Mouse (Mus musculus) lung, embryonic 14.5 days (tissue): ENCODE results near the gene Zscan29. TPM values are rescaled to one million over a fixed set of nuclear protein-coding genes. Genes with fewer than 3 reads are reported as not detected.
A peak's percentile ranks its signal among the peaks of the same experiment; 100 is the strongest.

Source experiments
- ATAC-seq: fragments of 200-750 bp; cut with Nextera tagmentation; 2 replicates; pipeline ENCODE4 v1.8.0; 2017; ENCODE audit warnings: mild to moderate bottlenecking, moderate TSS enrichment, moderate library complexity; ENCODE audit not compliant: insufficient read depth
- DNase-seq: peaks from one replicate; pipeline ENCODE4 v3.0.0-alpha.2; 2015
- H3K27ac ChIP-seq: fragments of 300-500 bp; sonication (generic); 2 replicates; pipeline ENCODE4 v1.5.1; 2014; ENCODE audit warnings: low read depth, mild to moderate bottlenecking, moderate library complexity
- H3K27me3 ChIP-seq: fragments of 300-500 bp; sonication (generic); 2 replicates; pipeline ENCODE4 v1.6.1; 2014; ENCODE audit warnings: low read length, control low read depth; ENCODE audit not compliant: insufficient read depth
- H3K36me3 ChIP-seq: fragments of 300-500 bp; sonication (generic); 2 replicates; pipeline ENCODE4 v1.6.1; 2014; ENCODE audit warnings: control low read depth; ENCODE audit not compliant: insufficient read depth
- H3K4me1 ChIP-seq: fragments of 300-500 bp; sonication (generic); 2 replicates; pipeline ENCODE4 v1.6.1; 2014; ENCODE audit warnings: antibody characterized with exemption, control low read depth; ENCODE audit not compliant: insufficient read depth
- H3K4me2 ChIP-seq: fragments of 300-500 bp; sonication (generic); 2 replicates; pipeline ENCODE4 v1.6.1; 2014; ENCODE audit warnings: mild to moderate bottlenecking
- H3K4me3 ChIP-seq: fragments of 300-500 bp; sonication (generic); 2 replicates; pipeline ENCODE4 v1.5.1; 2014; ENCODE audit warnings: low read depth, low read length
- H3K9ac ChIP-seq: fragments of 300-500 bp; sonication (generic); 2 replicates; pipeline ENCODE4 v1.6.1; 2014
- H3K9me3 ChIP-seq: fragments of 300-500 bp; sonication (generic); 2 replicates; pipeline ENCODE4 v1.6.1; 2016; ENCODE audit warnings: low read depth, low read length, control low read depth
- CTCF ChIP-seq: IDR thresholded peaks from 2 replicates; pipeline ENCODE4 v1.5.1; 2016; ENCODE audit warnings: antibody characterized with exemption, low read depth
- WGBS: fragments of 180-500 bp; shearing (Covaris S2); extraction: QIAGEN DNeasy Blood & Tissue Kit; methylation state at CpG from one replicate; pipeline ENCODE4 v1.1.7; 2014; 5-methylcytosine and 5-hydroxymethylcytosine counted together
- polyA plus RNA-seq: library from polyadenylated mRNA; unstranded; fragments of >200 nt; fragmentation: Nextera tagmentation; extraction: Ambion mirVana; gene quantifications from 2 replicates; pipeline ENCODE4 v1.2.1, GENCODE M21; 2014

Gene Zscan29
- polyA plus RNA-seq, 1 experiment from 2014 or later: 10.8 TPM

- Histone ChIP-seq H3K9ac (no peak overlapping the region), H3K27me3 (no peaks in the 10 kb centered on the region), H3K4me1 (no peaks in the 10 kb centered on the region), H3K4me3 (no peak overlapping the region), H3K27ac (no peak overlapping the region), H3K9me3 (no peaks in the 10 kb centered on the region), H3K36me3 (peaks cover 94% of the 10 kb centered on the region), H3K4me2 (no peak overlapping the region)
- DNase-seq (no peak), ATAC-seq (no peak)
- 74% methylated on average over 1 of the region's 1 CpGs for WGBS
- peak; percentile 37; the same call in 1 of the 2 replicates for TF ChIP-seq CTCF
These were observed 17.6 kb upstream of the Zscan29 start for GRCm38 (mm10) chr2:121188530-121188929.

- ATAC-seq (no peak), DNase-seq (no peak)
- Histone ChIP-seq H3K9me3 (no peaks in the 10 kb centered on the region), H3K9ac (no peak overlapping the region), H3K4me3 (no peak overlapping the region), H3K36me3 (peaks cover 73% of the 10 kb centered on the region), H3K27ac (no peak overlapping the region), H3K27me3 (no peaks in the 10 kb centered on the region), H3K4me2 (no peak overlapping the region), H3K4me1 (no peaks in the 10 kb centered on the region)
- WGBS: 94% methylated on average over 7 of the region's 7 CpGs
- no peak for TF ChIP-seq CTCF
These were observed 13.2 kb upstream of the Zscan29 start for GRCm38 (mm10) chr2:121184142-121184541.

- 85% methylated on average over 5 of the region's 5 CpGs for WGBS
- ATAC-seq: no peak
- peaks cover 72% of the 10 kb centered on the region for H3K36me3 ChIP-seq
These were observed 12.5 kb upstream of the Zscan29 start for GRCm38 (mm10) chr2:121183431-121183830.

GRCm38 (mm10) chr2:121178828-121179479 lies 8.0 kb upstream of the Zscan29 start:
- 92% methylated on average over 3 of the region's 3 CpGs for WGBS
- H3K4me2 ChIP-seq: no peak overlapping the region
- TF ChIP-seq CTCF: no peak
- ATAC-seq (no peak), DNase-seq (no peak)
- H3K27ac ChIP-seq: no peak overlapping the region
- H3K27me3 ChIP-seq: no peaks in the 10 kb centered on the region
- H3K9me3 ChIP-seq: no peaks in the 10 kb centered on the region
- peaks cover 69% of the 10 kb centered on the region for H3K36me3 ChIP-seq
- no peak overlapping the region for H3K4me3 ChIP-seq
- H3K9ac ChIP-seq: no peak overlapping the region
- H3K4me1 ChIP-seq: no peaks in the 10 kb centered on the region

More at GRCm38 (mm10) chr2:121183431-121183830, 12.5 kb upstream of the Zscan29 start:
- no peaks in the 10 kb centered on the region for H3K27me3 ChIP-seq
- TF ChIP-seq CTCF: no peak
- H3K9me3 ChIP-seq: no peaks in the 10 kb centered on the region
- H3K4me1 ChIP-seq: no peaks in the 10 kb centered on the region
- no peak overlapping the region for H3K27ac ChIP-seq
- H3K9ac ChIP-seq: no peak overlapping the region
- peak; percentile 46 for DNase-seq
- H3K4me2 ChIP-seq: no peak overlapping the region
- no peak overlapping the region for H3K4me3 ChIP-seq

- no peaks in the 10 kb centered on the region for H3K9me3 ChIP-seq
- H3K27me3 ChIP-seq: no peaks in the 10 kb centered on the region
- peak; percentile 51 for ATAC-seq
- H3K4me3 ChIP-seq: peak within 1 kb of the TSS; percentile 82
- H3K27ac ChIP-seq: peak within 1 kb of the TSS; percentile 87
- peak; percentile 62 for DNase-seq
- H3K4me1 ChIP-seq: peaks cover 7% of the 10 kb centered on the region
- H3K9ac ChIP-seq: peak within 1 kb of the TSS; percentile 83
- H3K4me2 ChIP-seq: peak within 1 kb of the TSS; percentile 75
- TF ChIP-seq CTCF: no peak
- peaks cover 29% of the 10 kb centered on the region for H3K36me3 ChIP-seq
- WGBS: under 1% methylated on average over 38 of the region's 38 CpGs
These were observed 399 bp downstream of the Zscan29 start, which contains the start of gene Tubgcp4 for GRCm38 (mm10) chr2:121170481-121170971. Gene Tubgcp4, plus strand, starts transcription at chr2:121170654.

GRCm38 (mm10) chr2:121169902-121170301 lies 1.0 kb downstream of the Zscan29 start:
- peaks cover 23% of the 10 kb centered on the region for H3K36me3 ChIP-seq
- H3K4me2 ChIP-seq: peak overlapping the region; percentile 75
- H3K4me1 ChIP-seq: peaks cover 7% of the 10 kb centered on the region
- 1% methylated on average over 9 of the region's 9 CpGs for WGBS
- no peak overlapping the region for H3K27ac ChIP-seq
- DNase-seq (peak; percentile 51), ATAC-seq (no peak)
- no peaks in the 10 kb centered on the region for H3K9me3 ChIP-seq
- peak overlapping the region; percentile 82 for H3K4me3 ChIP-seq
- H3K27me3 ChIP-seq: no peaks in the 10 kb centered on the region
- H3K9ac ChIP-seq: peak overlapping the region; percentile 83
- TF ChIP-seq CTCF: no peak

DNA sequence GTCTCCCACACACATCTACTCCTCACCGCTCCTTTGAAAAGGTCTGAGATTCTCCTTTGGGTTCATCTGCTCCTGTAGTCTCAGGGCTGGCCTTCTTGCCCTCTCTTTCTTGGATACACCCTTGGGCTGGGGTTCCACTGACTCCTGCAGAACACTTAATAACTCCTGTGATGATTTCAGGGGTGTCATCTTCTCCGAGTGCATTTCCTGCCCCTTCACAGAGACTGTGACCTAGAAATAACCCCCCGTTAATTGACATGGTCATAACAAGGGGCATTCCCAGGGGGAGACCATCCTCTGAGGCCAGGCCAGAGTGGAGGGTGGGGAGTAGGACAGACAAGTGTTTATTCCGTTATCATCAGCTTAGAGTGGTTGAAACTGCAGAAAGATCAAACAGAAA lies 1.8 kb downstream of the Zscan29 start:
- Histone ChIP-seq H3K9me3 (no peaks in the 10 kb centered on the region), H3K27me3 (no peaks in the 10 kb centered on the region), H3K36me3 (peaks cover 21% of the 10 kb centered on the region), H3K4me2 (peak overlapping the region; percentile 75), H3K4me3 (peak overlapping the region; percentile 82), H3K4me1 (peaks cover 7% of the 10 kb centered on the region), H3K9ac (peak overlapping the region; percentile 83), H3K27ac (no peak overlapping the region)
- no peak for TF ChIP-seq CTCF
- DNase-seq (no peak), ATAC-seq (no peak)
- WGBS: 29% methylated on average over 4 of the region's 4 CpGs
